Mouse (Mus musculus) E14TG2a.4 (cell line): ENCODE results near the gene Gm11492.

Experiments used
- CTCF ChIP-seq: conservative IDR thresholded peaks from 2 replicates; pipeline ENCODE4 v1.5.1; 2014; ENCODE audit warnings: low read length
- NANOG ChIP-seq: IDR thresholded peaks from 2 replicates; pipeline ENCODE4 v1.6.1; 2014; ENCODE audit warnings: borderline replicate concordance, low read length, mixed read lengths
- POU5F1 ChIP-seq: IDR thresholded peaks from 2 replicates; pipeline ENCODE4 v1.6.1; 2014; ENCODE audit warnings: low read length, borderline replicate concordance

DNA sequence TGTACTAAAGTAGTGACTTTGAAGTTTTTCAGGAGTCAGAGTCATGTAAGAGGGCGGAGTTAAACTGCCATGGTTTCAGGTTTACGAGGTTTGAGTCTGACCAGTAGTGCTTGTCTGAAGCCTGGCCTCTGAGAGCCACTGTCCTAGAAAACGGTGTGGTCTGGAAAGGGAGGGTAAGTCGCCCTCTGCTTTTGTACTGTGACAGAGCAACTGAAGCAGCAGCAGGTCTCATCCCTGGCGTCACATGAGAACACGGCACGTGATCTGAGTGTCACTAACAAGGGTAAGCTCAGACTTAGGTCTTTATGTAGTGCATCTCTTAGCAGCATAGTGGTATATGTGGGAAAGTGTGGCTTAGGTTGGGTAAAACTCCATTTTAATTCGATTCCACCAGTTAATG is 24.2 kb upstream of the Gm11492 start:
- no peak for TF ChIP-seq CTCF
- no peak for TF ChIP-seq POU5F1
- TF ChIP-seq NANOG: no peak
